Mouse (Mus musculus) heart, embryonic 10.5 days (tissue): ENCODE results near the gene Rab11fip3. TPM values are rescaled to one million over a fixed set of nuclear protein-coding genes. Genes with fewer than 3 reads are reported as not detected.

Experiments used
- DNase-seq: peaks from one replicate; pipeline ENCODE4 v3.0.0-alpha.2; 2017; ENCODE audit warnings: low spot score
- H3K27ac ChIP-seq: fragments of 300-500 bp; sonication (generic); 2 replicates; pipeline ENCODE4 v1.5.1; 2016; ENCODE audit warnings: mild to moderate bottlenecking
- H3K27me3 ChIP-seq: fragments of 300-500 bp; sonication (generic); 2 replicates; pipeline ENCODE4 v1.6.1; 2016; ENCODE audit warnings: mild to moderate bottlenecking; ENCODE audit not compliant: poor library complexity, insufficient read depth, severe bottlenecking
- H3K36me3 ChIP-seq: fragments of 300-500 bp; sonication (generic); 2 replicates; pipeline ENCODE4 v1.6.1; 2016; ENCODE audit warnings: mild to moderate bottlenecking, moderate library complexity
- H3K4me1 ChIP-seq: fragments of 300-500 bp; sonication (generic); 2 replicates; pipeline ENCODE4 v1.6.1; 2016; ENCODE audit warnings: mild to moderate bottlenecking
- H3K4me3 ChIP-seq: fragments of 300-500 bp; sonication (generic); 2 replicates; pipeline ENCODE4 v1.5.1; 2016; ENCODE audit warnings: mild to moderate bottlenecking, moderate library complexity
- H3K9me3 ChIP-seq: fragments of 300-500 bp; sonication (generic); 2 replicates; pipeline ENCODE4 v1.6.1; 2016; ENCODE audit warnings: mild to moderate bottlenecking, moderate library complexity
- WGBS: fragments of 180-500 bp; shearing (Covaris S2); methylation state at CpG from one replicate; pipeline ENCODE4 v1.1.7; 2016; 5-methylcytosine and 5-hydroxymethylcytosine counted together
- polyA plus RNA-seq: library from polyadenylated mRNA; unstranded; fragments of >200 nt; fragmentation: Nextera tagmentation; extraction: Ambion mirVana; gene quantifications from 2 replicates; pipeline ENCODE4 v1.2.1, GENCODE M21; 2016

Rab11fip3 gene
- polyA plus RNA-seq, 1 experiment from 2014 or later, result 16.6 TPM

DNA sequence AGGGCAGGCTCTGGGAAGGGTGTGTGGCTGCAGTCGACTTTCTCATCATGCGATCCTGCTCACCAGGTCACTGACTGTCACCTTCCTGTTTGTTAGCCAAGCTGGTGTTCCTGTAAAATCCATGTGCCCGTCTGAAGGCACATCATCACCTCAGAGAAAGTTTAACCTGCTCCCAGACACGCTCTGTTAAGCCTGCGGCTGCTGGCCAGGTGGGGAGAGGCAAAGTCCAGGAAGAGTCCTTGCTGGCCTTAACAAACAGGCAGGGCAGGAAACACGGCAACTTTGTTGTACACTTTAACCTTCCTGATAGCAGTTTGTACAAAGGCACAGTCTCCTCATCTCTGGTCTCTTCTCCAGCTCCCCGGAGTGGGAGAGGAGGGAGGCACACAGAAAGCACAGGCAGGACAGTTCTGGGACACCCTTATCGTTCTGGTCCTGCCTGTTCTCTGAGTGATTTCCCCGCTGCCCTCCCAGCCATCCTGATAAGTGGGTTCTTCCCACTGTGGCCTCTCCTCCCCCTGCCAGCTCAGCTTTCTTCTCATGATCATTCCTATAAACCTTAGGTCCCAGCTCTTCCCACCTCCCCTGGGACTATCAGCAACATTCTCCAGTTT lies 47.5 kb downstream of the Rab11fip3 start:
- DNase-seq, result no peak
- Histone ChIP-seq H3K27ac (peak overlapping the region; percentile 37; the same call in 1 of the 2 replicates), H3K27me3 (no peaks in the 10 kb centered on the region), H3K4me3 (no peak overlapping the region), H3K36me3 (peaks cover 12% of the 10 kb centered on the region), H3K4me1 (peaks cover 37% of the 10 kb centered on the region), H3K9me3 (no peaks in the 10 kb centered on the region)
- WGBS, result 40% methylated on average over 9 of the region's 9 CpGs

DNA sequence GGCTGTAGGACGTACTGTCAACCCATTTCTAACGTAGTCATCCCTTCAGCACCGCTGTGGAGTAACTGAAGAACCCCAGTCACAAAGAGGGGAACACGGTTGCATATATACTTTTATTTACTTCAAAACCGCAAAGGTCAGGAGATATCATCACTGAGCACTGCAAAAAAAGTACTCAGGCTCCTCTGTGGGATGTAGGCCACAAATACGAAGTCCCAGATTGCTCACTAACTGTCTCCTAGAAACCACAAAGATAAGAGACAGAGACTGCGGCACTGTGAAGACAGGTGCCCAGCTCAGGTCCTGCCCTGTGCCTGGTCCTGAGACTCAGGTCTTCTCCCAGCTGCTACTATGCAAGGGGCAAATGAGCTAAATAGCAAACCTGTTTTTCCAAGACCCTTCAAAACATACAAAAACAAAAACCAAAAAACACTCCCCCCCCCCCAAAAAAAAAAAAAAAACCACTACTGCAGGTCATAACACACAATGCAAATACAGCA lies 48.5 kb downstream of the Rab11fip3 start:
- peaks cover 10% of the 10 kb centered on the region for H3K36me3 ChIP-seq
- 74% methylated on average over 7 of the region's 7 CpGs for WGBS
- H3K4me1 ChIP-seq, result peaks cover 37% of the 10 kb centered on the region
- H3K9me3 ChIP-seq, result no peaks in the 10 kb centered on the region
- no peak for DNase-seq
- H3K27me3 ChIP-seq, result no peaks in the 10 kb centered on the region
- H3K4me3 ChIP-seq, result no peak overlapping the region
- H3K27ac ChIP-seq, result no peak overlapping the region

- Histone ChIP-seq H3K4me3 (no peak overlapping the region), H3K9me3 (no peaks in the 10 kb centered on the region), H3K36me3 (peaks cover 23% of the 10 kb centered on the region), H3K4me1 (peaks cover 37% of the 10 kb centered on the region), H3K27ac (peak overlapping the region; percentile 76), H3K27me3 (no peaks in the 10 kb centered on the region)
- 57% methylated on average over 3 of the region's 3 CpGs for WGBS
- DNase-seq, result no peak
These were observed 51.0 kb downstream of the Rab11fip3 start for GRCm38 (mm10) chr17:26018388-26018787.

DNA sequence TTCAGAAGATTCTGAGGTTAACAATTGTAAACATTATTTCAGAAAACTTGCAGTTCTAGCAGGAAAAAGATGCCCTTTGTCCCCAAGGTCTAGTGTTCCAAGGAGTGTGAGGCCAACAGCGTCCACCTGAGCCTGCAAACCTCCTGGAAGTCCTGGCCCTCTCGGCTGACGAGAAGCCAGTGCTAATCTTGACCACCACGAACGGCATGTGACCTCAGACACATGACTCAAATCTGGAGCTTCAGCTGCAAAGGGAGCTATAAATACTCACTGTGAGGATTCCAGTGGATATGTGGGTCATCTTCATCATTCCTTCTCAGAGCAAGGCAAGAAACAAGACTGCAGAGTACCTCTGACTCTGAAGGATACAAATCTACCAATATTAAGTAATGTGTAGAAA lies 51.4 kb downstream of the Rab11fip3 start:
- peaks cover 24% of the 10 kb centered on the region for H3K36me3 ChIP-seq

GRCm38 (mm10) chr17:26017021-26017420 lies 52.3 kb downstream of the Rab11fip3 start:
- H3K36me3 ChIP-seq, result peaks cover 27% of the 10 kb centered on the region
- WGBS, result 82% methylated on average over 3 of the region's 3 CpGs

More for the DNA sequence above, 51.4 kb downstream of the Rab11fip3 start:
- H3K27me3 ChIP-seq, result no peaks in the 10 kb centered on the region
- H3K9me3 ChIP-seq, result no peaks in the 10 kb centered on the region
- no peak overlapping the region for H3K4me3 ChIP-seq
- H3K4me1 ChIP-seq, result peaks cover 37% of the 10 kb centered on the region
- 33% methylated on average over 5 of the region's 5 CpGs for WGBS
- H3K27ac ChIP-seq, result peak overlapping the region; percentile 76
- DNase-seq, result no peak

GRCm38 (mm10) chr17:26013711-26014110 lies 55.6 kb downstream of the Rab11fip3 start:
- WGBS, result 88% methylated on average over 10 of the region's 10 CpGs
- no peak for DNase-seq

More at GRCm38 (mm10) chr17:26017021-26017420, 52.3 kb downstream of the Rab11fip3 start:
- peaks cover 35% of the 10 kb centered on the region for H3K4me1 ChIP-seq
- H3K4me3 ChIP-seq, result no peak overlapping the region
- no peak overlapping the region for H3K27ac ChIP-seq
- no peaks in the 10 kb centered on the region for H3K9me3 ChIP-seq
- no peak for DNase-seq
- no peaks in the 10 kb centered on the region for H3K27me3 ChIP-seq

DNA sequence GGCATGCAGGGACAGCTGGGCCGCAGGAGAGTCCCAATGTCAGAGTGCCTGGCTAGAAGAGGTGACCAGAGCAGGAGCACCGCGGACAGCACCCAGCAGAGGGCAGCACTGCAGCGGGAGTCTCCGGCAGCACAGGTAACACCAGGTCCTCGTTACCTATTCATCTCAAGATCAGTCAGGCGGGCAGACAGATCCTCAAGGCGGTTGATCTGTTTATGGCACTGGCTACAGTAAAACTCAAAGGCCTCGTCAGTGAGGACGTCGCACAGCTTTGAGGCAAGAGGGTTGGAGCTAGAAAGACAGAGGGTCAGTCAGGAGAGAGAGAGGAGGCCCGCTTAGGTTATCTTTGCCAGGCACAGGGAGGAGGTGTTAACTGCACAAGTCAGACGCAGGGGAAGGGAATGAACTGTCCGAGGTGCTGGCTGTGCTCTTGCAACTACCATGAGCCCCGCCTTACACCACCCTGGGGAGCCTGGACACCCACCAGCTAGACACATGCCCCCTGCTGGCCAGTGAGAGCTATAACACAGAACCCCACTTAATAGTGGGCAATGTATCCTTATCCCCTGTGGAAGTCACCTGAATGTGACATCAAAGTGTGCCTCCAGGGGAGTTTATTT lies 57.4 kb downstream of the Rab11fip3 start:
- Histone ChIP-seq H3K9me3 (no peaks in the 10 kb centered on the region), H3K36me3 (peaks cover 34% of the 10 kb centered on the region), H3K27me3 (no peaks in the 10 kb centered on the region), H3K27ac (no peak overlapping the region), H3K4me1 (peaks cover 21% of the 10 kb centered on the region), H3K4me3 (peak overlapping the region; percentile 36)
- 6% methylated on average over 15 of the region's 15 CpGs for WGBS
- DNase-seq, result peak; percentile 96

More at GRCm38 (mm10) chr17:26013711-26014110, 55.6 kb downstream of the Rab11fip3 start:
- Histone ChIP-seq H3K27ac (no peak overlapping the region), H3K27me3 (no peaks in the 10 kb centered on the region), H3K9me3 (no peaks in the 10 kb centered on the region), H3K4me1 (peaks cover 31% of the 10 kb centered on the region), H3K36me3 (peaks cover 34% of the 10 kb centered on the region), H3K4me3 (no peak overlapping the region)

DNA sequence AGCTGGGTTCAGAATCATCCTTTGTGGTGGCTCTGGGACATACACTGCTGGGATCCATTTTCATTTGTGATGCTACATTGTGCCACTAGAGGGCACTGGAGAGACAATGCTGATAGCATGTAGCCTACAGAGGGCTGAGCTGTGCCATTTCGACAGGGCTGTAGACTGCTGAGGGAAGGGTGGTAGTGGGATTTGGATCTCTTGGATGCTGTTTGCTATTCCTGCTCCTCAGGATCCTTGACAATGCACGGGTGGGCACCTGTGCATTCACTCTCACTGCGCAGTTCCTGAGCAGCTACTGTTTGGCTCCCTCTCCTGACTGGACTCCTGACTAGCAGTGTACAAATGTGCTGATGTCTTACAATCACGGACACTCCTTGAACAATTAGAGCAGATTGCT lies 59.8 kb downstream of the Rab11fip3 start:
- Histone ChIP-seq H3K36me3 (peaks cover 33% of the 10 kb centered on the region), H3K9me3 (no peaks in the 10 kb centered on the region), H3K27me3 (no peaks in the 10 kb centered on the region), H3K27ac (peak overlapping the region; percentile 74), H3K4me1 (peaks cover 37% of the 10 kb centered on the region), H3K4me3 (no peak overlapping the region)
- DNase-seq, result peak; percentile 87
- 30% methylated on average over 4 of the region's 4 CpGs for WGBS

DNA sequence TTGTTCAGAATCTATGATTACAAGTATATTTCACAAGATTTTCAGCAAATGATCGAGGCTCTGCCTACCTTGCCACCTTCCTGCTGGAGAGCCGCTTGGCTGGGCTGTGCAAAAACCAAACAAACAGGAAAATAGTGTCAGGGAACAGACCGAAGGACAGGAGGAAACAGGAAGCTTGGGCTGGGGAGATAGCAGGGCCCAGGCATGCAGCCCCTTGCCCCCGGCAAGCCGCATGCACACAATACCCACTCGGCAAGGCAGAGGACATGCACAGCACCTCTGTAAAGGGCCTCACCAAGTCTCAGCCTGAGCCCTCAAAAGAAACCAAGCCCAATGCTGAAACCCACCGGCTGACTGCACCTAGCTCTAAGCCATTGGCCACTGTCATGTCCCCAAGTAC lies 60.6 kb downstream of the Rab11fip3 start:
- Histone ChIP-seq H3K27ac (peak overlapping the region; percentile 74), H3K4me1 (peaks cover 40% of the 10 kb centered on the region), H3K9me3 (no peaks in the 10 kb centered on the region), H3K36me3 (peaks cover 33% of the 10 kb centered on the region), H3K27me3 (no peaks in the 10 kb centered on the region), H3K4me3 (no peak overlapping the region)
- no peak for DNase-seq
- 55% methylated on average over 7 of the region's 7 CpGs for WGBS

GRCm38 (mm10) chr17:26008331-26008730 lies 61.0 kb downstream of the Rab11fip3 start:
- peaks cover 40% of the 10 kb centered on the region for H3K4me1 ChIP-seq
- DNase-seq, result no peak
- no peaks in the 10 kb centered on the region for H3K27me3 ChIP-seq
- H3K9me3 ChIP-seq, result no peaks in the 10 kb centered on the region
- peak overlapping the region; percentile 74 for H3K27ac ChIP-seq
- peaks cover 32% of the 10 kb centered on the region for H3K36me3 ChIP-seq
- H3K4me3 ChIP-seq, result no peak overlapping the region

GRCm38 (mm10) chr17:26007646-26008045 lies 61.7 kb downstream of the Rab11fip3 start:
- DNase-seq, result no peak
- Histone ChIP-seq H3K4me3 (peak overlapping the region; percentile 32; the same call in 1 of the 2 replicates), H3K36me3 (peaks cover 33% of the 10 kb centered on the region), H3K4me1 (peaks cover 40% of the 10 kb centered on the region), H3K27me3 (no peaks in the 10 kb centered on the region), H3K27ac (peak overlapping the region; percentile 74; the same call in 1 of the 2 replicates), H3K9me3 (no peaks in the 10 kb centered on the region)
- 40% methylated on average over 2 of the region's 2 CpGs for WGBS

- H3K27ac ChIP-seq, result peak overlapping the region; percentile 49; the same call in 1 of the 2 replicates
- no peaks in the 10 kb centered on the region for H3K9me3 ChIP-seq
- H3K4me3 ChIP-seq, result no peak overlapping the region
- H3K36me3 ChIP-seq, result peaks cover 40% of the 10 kb centered on the region
- 75% methylated on average over 10 of the region's 10 CpGs for WGBS
- no peak for DNase-seq
- H3K27me3 ChIP-seq, result no peaks in the 10 kb centered on the region
- peaks cover 29% of the 10 kb centered on the region for H3K4me1 ChIP-seq
These were observed 63.5 kb downstream of the Rab11fip3 start for GRCm38 (mm10) chr17:26005731-26006450.

DNA sequence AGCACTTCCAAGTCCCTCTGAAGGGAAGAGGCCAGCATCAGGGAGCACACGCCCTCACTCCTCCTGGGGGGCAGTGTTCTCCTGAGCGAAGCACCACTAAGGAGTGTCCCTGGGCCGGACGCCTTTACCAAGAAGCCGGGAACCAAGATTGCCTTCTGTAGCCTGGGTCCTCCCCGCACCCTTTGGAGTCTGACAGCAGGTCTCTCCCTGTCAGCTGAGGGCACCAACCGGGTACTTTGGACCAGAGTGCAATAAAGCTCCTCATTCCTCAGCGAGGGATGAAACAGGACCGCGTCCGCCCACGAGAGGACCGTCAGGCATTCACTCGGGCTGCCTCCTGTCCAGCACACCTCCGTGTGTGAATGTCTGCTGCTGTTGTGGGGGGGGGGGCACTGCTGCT lies 64.6 kb downstream of the Rab11fip3 start:
- peaks cover 39% of the 10 kb centered on the region for H3K36me3 ChIP-seq
- H3K27me3 ChIP-seq, result no peaks in the 10 kb centered on the region
- H3K4me1 ChIP-seq, result peaks cover 29% of the 10 kb centered on the region
- no peak overlapping the region for H3K4me3 ChIP-seq
- DNase-seq, result no peak
- H3K9me3 ChIP-seq, result no peaks in the 10 kb centered on the region
- 88% methylated on average over 15 of the region's 15 CpGs for WGBS
- H3K27ac ChIP-seq, result no peak overlapping the region
